Mouse (Mus musculus) urinary bladder, postnatal 4 days (tissue): ENCODE results near the gene Soat1.
"Not testable (repeated sequence)": the region's sequence is repeated elsewhere in the genome, so short reads cannot be mapped to it uniquely, and the experiment has no call there.

ENCODE experiments used
- DNase-seq, 2 experiments: peaks; one replicate each; pipeline ENCODE4 v3.0.0; 2021 to 2022; ENCODE audit warnings: low spot score in 2 of 2

Gene Soat1

DNA sequence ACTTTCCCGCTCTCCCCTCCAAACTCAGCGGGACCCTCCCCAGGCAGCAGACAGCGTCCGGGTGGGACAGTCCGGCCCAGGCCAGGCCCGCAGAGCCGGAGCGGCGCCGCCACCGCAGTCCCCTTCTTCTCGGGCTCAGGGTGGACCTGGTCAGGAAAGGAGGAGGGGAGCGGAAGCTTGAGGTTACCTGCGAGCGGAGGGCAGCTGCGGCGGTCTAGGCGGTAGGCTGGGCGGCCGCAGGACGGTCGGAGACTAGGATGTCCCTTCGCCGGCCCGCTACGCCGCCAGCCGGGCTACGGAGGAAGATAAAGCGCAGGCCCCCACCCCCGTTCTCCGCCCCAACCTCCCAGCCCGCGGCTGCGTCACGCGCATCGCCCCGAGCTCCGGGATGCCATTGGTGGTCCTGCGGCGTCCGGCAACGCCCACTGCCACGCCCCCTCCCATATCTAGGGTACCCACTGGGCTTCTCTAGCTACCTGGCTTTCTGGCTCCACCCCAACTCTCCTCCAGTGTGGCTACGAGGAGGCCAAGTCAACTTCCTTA is at the start of gene Soat1:
Gene Soat1 (minus strand): TSS at position 371 of the 543 bp plus-strand sequence.
- DNase-seq: peak; percentile 82 to 86

GRCm38 (mm10) chr1:156523842-156524241 is 49.7 kb upstream of the Soat1 start, which contains the start of gene Gm10031:
Gm10031 (plus strand) TSS chr1:156524012.
- DNase-seq: not testable (repeated sequence)

GRCm38 (mm10) chr1:156521796-156522517 is 47.8 kb upstream of the Soat1 start:
- DNase-seq: no peak

DNA sequence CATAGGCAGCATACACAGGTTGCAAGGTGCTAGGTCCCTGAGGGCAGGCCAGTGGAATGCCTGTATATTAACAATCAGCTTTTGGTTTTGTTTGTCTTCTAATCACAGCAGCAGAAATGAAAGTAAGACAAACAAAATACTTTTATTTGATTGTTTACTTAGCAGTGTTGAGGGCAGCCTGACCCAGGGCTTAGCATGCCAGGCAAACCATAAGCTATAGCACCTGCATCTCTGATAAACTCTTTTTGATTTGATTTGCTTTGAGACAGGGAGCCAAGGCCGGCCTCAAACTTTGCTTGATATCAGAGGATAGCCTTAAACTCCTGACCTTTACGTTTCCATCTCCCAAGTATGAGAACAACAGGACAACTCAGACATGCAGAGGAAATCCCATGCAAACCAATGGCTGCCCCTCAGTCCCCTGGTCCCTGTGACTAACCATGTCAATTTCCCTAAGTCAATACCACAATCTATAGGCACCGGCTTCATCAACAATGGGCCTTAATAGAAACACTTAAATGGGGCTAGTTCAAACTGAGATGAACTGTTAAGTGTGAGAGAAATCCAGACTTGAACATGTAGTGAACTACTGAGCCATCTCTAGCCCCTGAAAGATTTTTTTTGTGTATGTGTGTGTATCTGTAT is 46.1 kb upstream of the Soat1 start:
- no peak for DNase-seq

DNA sequence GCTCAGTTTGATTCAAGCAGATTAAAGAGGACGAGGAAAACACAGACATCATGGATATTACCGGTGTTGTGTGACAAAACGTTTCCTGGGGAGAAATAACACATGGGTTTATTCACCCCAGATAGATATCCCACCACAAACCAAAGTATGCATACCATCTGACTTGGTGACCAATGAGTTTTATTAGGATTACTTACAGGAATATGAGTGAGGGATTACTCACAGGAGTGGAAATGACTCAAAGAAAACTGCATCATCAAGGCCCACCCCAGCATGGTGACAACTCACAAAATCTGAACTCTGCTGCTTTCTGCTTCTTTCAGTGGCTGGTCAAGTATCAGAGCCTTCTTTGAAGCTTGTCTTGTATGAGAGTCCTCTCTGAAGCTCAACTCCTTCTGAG is 33.6 kb upstream of the Soat1 start:
- DNase-seq: no peak

GRCm38 (mm10) chr1:156505901-156506300 is 31.8 kb upstream of the Soat1 start:
- no peak for DNase-seq

GRCm38 (mm10) chr1:156504945-156505523 is 30.9 kb upstream of the Soat1 start:
- no peak for DNase-seq

DNA sequence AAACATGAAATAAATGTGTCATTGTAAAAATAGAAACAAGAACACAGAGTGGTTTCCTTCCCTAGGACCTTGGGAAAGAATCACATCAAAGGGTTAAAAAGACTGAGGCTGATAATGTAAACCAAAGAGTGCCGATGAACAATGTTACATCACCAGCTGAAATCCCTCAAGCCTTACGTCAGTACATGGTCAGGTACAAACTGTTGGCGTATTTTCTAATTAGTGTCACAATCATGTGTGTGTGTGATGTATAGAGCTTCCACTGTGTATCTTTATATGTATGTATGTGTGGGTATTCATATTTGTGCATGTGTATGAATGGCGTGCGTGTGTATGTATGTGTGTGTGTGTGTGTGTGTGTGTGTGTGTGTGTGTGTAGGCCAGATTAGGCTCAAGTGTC is 22.8 kb upstream of the Soat1 start:
- no peak for DNase-seq

DNA sequence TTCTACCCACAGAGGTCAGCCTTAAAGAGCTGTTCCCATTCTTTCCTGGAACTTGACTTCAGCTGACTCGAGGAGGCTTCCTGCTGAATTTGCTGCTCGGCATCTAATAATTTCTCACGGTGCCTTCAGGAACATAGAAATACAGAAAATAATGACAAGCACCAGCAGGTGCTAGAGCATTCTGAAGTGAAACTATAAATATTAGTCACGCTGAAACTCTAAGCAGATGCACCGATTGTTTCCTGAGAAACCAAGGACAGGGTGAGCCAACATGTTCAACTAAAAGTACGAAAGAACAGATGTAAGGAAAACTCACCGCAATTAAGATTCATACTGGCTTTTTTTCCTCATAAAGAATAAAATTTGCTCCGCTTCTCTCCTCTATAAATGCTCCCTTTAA is 20.9 kb upstream of the Soat1 start:
- no peak for DNase-seq

- no peak for DNase-seq
Measured at GRCm38 (mm10) chr1:156491226-156491796, 17.2 kb upstream of the Soat1 start.

- no peak for DNase-seq
Measured at GRCm38 (mm10) chr1:156488031-156488430, 13.9 kb upstream of the Soat1 start.

DNA sequence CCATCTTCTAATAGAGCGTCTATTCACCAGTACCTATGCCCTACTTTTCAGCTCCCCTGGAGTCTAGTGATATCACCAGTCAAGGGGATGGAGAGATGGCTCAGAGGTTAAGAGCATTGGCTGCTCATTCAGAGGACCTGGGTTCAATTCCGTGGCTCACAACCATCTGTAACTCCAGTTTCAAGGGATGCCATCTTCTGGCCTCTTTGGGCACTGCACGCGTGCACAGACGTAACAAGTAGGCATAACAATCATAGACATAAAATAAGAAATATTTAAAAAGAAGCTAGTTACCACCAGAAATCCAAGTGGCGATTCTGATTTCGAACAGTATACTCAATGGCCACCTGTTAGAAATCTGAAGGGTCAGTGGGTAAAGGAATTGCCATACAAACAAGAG is 13.4 kb upstream of the Soat1 start:
- no peak for DNase-seq

- DNase-seq: no peak
Measured at GRCm38 (mm10) chr1:156481826-156482225, 7.7 kb upstream of the Soat1 start.

- no peak for DNase-seq
Measured at GRCm38 (mm10) chr1:156476535-156476934, 2.4 kb upstream of the Soat1 start.

DNA sequence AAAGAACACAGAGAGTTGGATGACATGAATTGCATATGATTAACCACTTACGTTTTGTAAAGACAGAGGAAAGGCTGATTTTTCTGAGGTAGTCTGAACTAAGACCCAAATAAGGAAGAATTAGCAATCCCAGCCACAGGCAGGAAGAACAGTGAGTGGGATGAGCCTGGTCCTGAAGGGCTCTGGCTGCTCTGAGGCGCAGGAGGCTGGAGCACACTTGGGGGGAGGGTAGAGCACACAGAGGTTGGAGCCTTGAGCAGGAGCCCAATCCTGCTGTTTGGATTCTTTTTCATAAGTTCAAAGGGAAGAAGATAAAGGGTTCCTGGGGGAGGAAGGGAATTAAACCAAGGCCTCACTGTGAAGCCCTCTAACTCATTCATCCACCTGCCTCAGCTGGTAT is 1.9 kb upstream of the Soat1 start:
- no peak for DNase-seq

DNA sequence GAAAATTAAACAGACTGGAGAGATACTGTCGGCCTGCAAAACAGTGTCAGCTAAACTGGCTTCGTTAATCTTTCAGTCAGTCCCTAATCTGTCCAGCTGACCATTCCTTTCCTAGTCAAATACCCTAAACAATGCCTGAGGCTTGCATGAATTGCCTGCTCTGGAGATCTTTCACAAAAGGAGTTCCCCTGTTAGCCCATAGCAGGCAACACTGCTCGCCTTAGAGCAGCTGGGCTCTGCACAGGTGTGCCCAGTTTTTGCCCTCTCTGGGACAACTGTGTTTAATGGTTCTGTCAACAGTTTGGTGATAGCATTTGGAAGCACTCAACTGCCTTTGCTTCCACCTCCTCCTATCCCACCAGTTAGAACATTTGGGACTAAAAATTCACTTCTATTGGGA is 723 bp upstream of the Soat1 start:
- no peak for DNase-seq

- DNase-seq: peak in 1 of 2 experiments; percentile 27
Measured at GRCm38 (mm10) chr1:156473003-156473402, 1.1 kb downstream of the Soat1 start.

DNA sequence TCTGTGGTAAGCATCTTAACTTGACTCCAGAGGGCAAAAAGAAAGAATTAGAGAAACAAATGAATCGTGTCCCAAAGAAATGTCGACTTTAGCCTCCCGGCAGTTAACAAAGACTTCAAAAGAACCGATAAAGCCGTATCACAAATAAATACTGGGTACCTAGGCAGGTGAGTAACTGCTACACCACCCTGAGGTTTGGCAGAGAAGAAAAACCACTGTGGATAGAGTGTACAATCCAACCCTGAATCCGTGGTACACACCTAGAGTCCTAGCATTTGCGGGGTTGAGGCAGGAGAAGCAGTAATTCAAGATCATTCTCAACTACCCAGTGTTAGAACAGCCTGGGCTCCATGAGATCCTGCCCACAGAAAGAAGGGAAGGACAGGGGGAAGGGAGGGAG is 2.2 kb downstream of the Soat1 start:
- DNase-seq: no peak

- no peak for DNase-seq
Measured at GRCm38 (mm10) chr1:156471071-156471470, 3.1 kb downstream of the Soat1 start.

DNA sequence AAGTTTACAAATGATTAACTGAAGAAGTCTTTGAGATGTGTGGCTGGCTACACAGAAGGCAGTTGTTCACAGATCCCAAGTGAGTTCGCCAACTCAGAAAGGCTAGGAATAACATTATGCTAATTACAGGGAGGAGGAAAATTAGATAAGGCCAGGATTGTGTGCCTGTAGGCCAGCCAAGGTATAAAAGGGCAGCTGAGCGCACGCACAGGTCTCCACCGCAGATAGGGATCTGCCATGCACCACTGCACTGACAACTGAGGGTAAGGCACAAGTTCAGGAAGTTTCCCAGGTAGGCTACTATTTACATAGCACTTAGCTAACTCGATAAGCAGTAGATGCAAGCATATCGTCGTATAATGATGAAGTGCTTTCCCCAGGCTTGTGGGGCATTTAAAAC is 3.6 kb downstream of the Soat1 start:
- no peak for DNase-seq

- no peak for DNase-seq
Measured at GRCm38 (mm10) chr1:156468576-156468975, 5.6 kb downstream of the Soat1 start.

DNA sequence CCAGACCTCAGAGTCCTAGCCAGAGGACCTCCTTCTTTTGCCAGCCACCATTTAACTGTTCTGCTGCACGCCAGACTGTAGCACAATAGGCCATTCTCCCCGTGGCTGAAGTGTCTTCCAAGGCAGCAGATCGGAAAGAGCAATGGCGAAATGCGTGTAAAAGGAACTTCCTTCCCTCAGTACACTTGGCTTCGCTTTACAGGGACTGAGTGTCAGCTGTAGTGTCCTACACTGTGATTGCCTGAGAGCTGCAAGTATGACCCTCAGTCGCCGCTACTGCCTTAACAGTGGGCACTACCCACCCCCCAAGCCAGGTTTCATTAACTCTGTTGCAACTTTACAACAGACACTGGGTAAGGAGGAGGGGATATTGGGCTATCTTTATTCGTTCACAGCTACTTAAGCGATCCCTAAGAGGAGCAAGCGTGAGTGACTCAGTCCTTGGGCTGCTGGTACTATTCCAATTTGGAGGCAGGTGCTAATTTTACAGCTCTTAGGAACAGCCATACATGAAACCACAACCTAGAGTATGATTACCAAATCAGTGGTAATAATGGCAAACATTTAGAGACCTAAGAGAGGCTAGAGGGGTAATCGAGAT is 6.4 kb downstream of the Soat1 start:
- no peak for DNase-seq
